Mouse (Mus musculus) myocyte (in vitro differentiated cells): ENCODE data around the gene Hemgn. TPM values are rescaled to one million over a fixed set of nuclear protein-coding genes. Genes with fewer than 3 reads are reported as not detected.

Experiments
- H3K27me3 ChIP-seq: one replicate; pipeline ENCODE4 v1.6.1; 2011; ENCODE audit not compliant: control insufficient read depth, insufficient read depth, insufficient read length
- H3K36me3 ChIP-seq: one replicate; pipeline ENCODE4 v1.6.1; 2011; ENCODE audit not compliant: control insufficient read depth, insufficient read depth
- H3K4me2 ChIP-seq: one replicate; pipeline ENCODE4 v1.6.1; 2011; ENCODE audit warnings: low read depth, control low read depth
- H3K4me3 ChIP-seq: one replicate; pipeline ENCODE4 v1.5.1; 2011; ENCODE audit warnings: mild to moderate bottlenecking, control low read depth, moderate library complexity
- H3K79me2 ChIP-seq: one replicate; pipeline ENCODE4 v1.6.1; 2011; ENCODE audit not compliant: control insufficient read depth, insufficient read depth
- H3ac ChIP-seq: one replicate; pipeline ENCODE4 v1.6.1; 2011; ENCODE audit not compliant: control insufficient read depth, insufficient read length
- CEBPB ChIP-seq: IDR thresholded peaks from 2 replicates; pipeline ENCODE4 v1.6.1; 2011; ENCODE audit warnings: mild to moderate bottlenecking, moderate library complexity; ENCODE audit not compliant: poor library complexity, insufficient read depth, severe bottlenecking
- E2F4 ChIP-seq: IDR thresholded peaks from one replicate; pipeline ENCODE4 v1.6.1; 2011; ENCODE audit warnings: mild to moderate bottlenecking, control low read depth, moderate library complexity; ENCODE audit not compliant: insufficient read depth
- MAX ChIP-seq: IDR thresholded peaks from one replicate; pipeline ENCODE4 v1.6.1; 2011; ENCODE audit warnings: low read depth, mild to moderate bottlenecking, control low read depth
- MYOD1 ChIP-seq, 3 experiments: IDR thresholded peaks; one replicate each; pipeline ENCODE4 v1.6.1; 2011; ENCODE audit warnings: control low read depth in 2 of 3, low read depth in 2 of 3, mild to moderate bottlenecking in 2 of 3, moderate library complexity in 1 of 3; ENCODE audit not compliant: insufficient read length in 2 of 3, control insufficient read depth in 1 of 3
- MYOG ChIP-seq, 3 experiments: IDR thresholded peaks; one replicate each; pipeline ENCODE4 v1.6.1; 2011; ENCODE audit warnings: control low read depth in 2 of 3, low read depth in 2 of 3, mild to moderate bottlenecking in 2 of 3; ENCODE audit not compliant: insufficient read length in 2 of 3, control insufficient read depth in 1 of 3, insufficient read depth in 1 of 3
- POLR2A ChIP-seq: IDR thresholded peaks from one replicate; pipeline ENCODE4 v1.6.1; 2011; ENCODE audit warnings: low read depth, mild to moderate bottlenecking, control low read depth, moderate library complexity; ENCODE audit not compliant: insufficient read length
- POLR2AphosphoS2 ChIP-seq: IDR thresholded peaks from one replicate; pipeline ENCODE4 v1.6.1; 2011; ENCODE audit warnings: low read depth, control low read depth; ENCODE audit not compliant: insufficient read length
- REST ChIP-seq: IDR thresholded peaks from one replicate; pipeline ENCODE4 v1.6.1; 2011; ENCODE audit warnings: mild to moderate bottlenecking, control low read depth, moderate library complexity; ENCODE audit not compliant: insufficient read depth, insufficient read length
- SRF ChIP-seq: IDR thresholded peaks from one replicate; pipeline ENCODE4 v1.6.1; 2011; ENCODE audit warnings: low read depth; ENCODE audit not compliant: control insufficient read depth, insufficient read length
- TCF12 ChIP-seq: IDR thresholded peaks from one replicate; pipeline ENCODE4 v1.6.1; 2011; ENCODE audit warnings: mild to moderate bottlenecking, control low read depth; ENCODE audit not compliant: poor library complexity, insufficient read depth, severe bottlenecking
- TCF3 ChIP-seq: IDR thresholded peaks from one replicate; pipeline ENCODE4 v1.6.1; 2011; ENCODE audit warnings: low read depth, control low read depth; ENCODE audit not compliant: insufficient read length
- USF1 ChIP-seq: IDR thresholded peaks from one replicate; pipeline ENCODE4 v1.6.1; 2011; ENCODE audit warnings: low read depth, mild to moderate bottlenecking, control low read depth, moderate library complexity
- polyA plus RNA-seq: library from polyadenylated mRNA; unstranded; fragments of >200 nt; fragmentation: generic; extraction: Trizol; gene quantifications from one replicate; pipeline ENCODE4 v1.2.1, GENCODE M21; 2012; ENCODE audit warnings: missing spikeins

Hemgn gene
- polyA plus RNA-seq, 1 experiment, result not detected

GRCm38 (mm10) chr4:46394388-46394787 is 18.9 kb downstream of the Hemgn start:
- no peaks in the 10 kb centered on the region for H3K79me2 ChIP-seq
- H3K4me3 ChIP-seq, result no peak overlapping the region
- no peak overlapping the region for H3K4me2 ChIP-seq
- no peak overlapping the region for H3ac ChIP-seq
- H3K36me3 ChIP-seq, result no peaks in the 10 kb centered on the region
- H3K27me3 ChIP-seq, result peaks cover 24% of the 10 kb centered on the region
- TF ChIP-seq POLR2A (no peak), E2F4 (no peak)

- Histone ChIP-seq H3K27me3 (no peaks in the 10 kb centered on the region), H3ac (no peak overlapping the region), H3K36me3 (no peaks in the 10 kb centered on the region), H3K4me3 (peak overlapping the region; percentile 73), H3K4me2 (peak overlapping the region; percentile 92), H3K79me2 (no peaks in the 10 kb centered on the region)
- TF ChIP-seq E2F4 (no peak), POLR2AphosphoS2 (peak; percentile 38)
These were observed 22.8 kb downstream of the Hemgn start for GRCm38 (mm10) chr4:46390390-46390970.

GRCm38 (mm10) chr4:46389612-46390341 is 23.5 kb downstream of the Hemgn start:
- H3K4me3 ChIP-seq, result peak overlapping the region; percentile 73
- peak overlapping the region; percentile 69 for H3ac ChIP-seq
- H3K27me3 ChIP-seq, result no peaks in the 10 kb centered on the region
- H3K36me3 ChIP-seq, result no peaks in the 10 kb centered on the region
- H3K4me2 ChIP-seq, result peak overlapping the region; percentile 92
- TF ChIP-seq POLR2AphosphoS2, result no peak
- TF ChIP-seq E2F4, result no peak
- no peak for TF ChIP-seq REST
- TF ChIP-seq TCF12, result no peak
- no peak for TF ChIP-seq TCF3
- TF ChIP-seq CEBPB, result no peak
- no peak for TF ChIP-seq POLR2A
- TF ChIP-seq SRF, result no peak
- TF ChIP-seq MAX, result no peak
- TF ChIP-seq USF1, result no peak
- no peaks in the 10 kb centered on the region for H3K79me2 ChIP-seq

- H3K27me3 ChIP-seq, result no peaks in the 10 kb centered on the region
- H3K4me2 ChIP-seq, result peak within 1 kb of the TSS; percentile 92
- no peaks in the 10 kb centered on the region for H3K79me2 ChIP-seq
- peak within 1 kb of the TSS; percentile 69 for H3ac ChIP-seq
- no peak for TF ChIP-seq TCF3
- TF ChIP-seq POLR2A, result peak; percentile 88
- TF ChIP-seq POLR2AphosphoS2, result peak; percentile 93
- TF ChIP-seq TCF12, result no peak
- TF ChIP-seq USF1, result peak; percentile 96
- peak; percentile 71 for TF ChIP-seq E2F4
- TF ChIP-seq SRF, result peak; percentile 48
- peak in 2 of 3 experiments; percentile 7 to 30 for TF ChIP-seq MYOD1 (IDR thresholded peaks at IDR 0.05; ENCODE audit: control insufficient read depth in 1 of 3, insufficient read length in 2 of 3, low read depth in 2 of 3)
- TF ChIP-seq MAX, result no peak
- no peak for TF ChIP-seq CEBPB
- peak in 2 of 3 experiments; percentile 33 to 58 for TF ChIP-seq MYOG (IDR thresholded peaks at IDR 0.05; ENCODE audit: control insufficient read depth in 1 of 3, insufficient read depth in 1 of 3, insufficient read length in 2 of 3, low read depth in 2 of 3)
- no peaks in the 10 kb centered on the region for H3K36me3 ChIP-seq
- H3K4me3 ChIP-seq, result peak within 1 kb of the TSS; percentile 73
These were observed 24.2 kb downstream of the Hemgn start, which contains the start of gene Trmo for GRCm38 (mm10) chr4:46389013-46389611. Gene Trmo (minus strand): TSS chr4:46389437.

GRCm38 (mm10) chr4:46388556-46388955 is 24.8 kb downstream of the Hemgn start:
- Histone ChIP-seq H3K4me3 (peak overlapping the region; percentile 73), H3K27me3 (no peaks in the 10 kb centered on the region), H3ac (peak overlapping the region; percentile 69), H3K79me2 (no peaks in the 10 kb centered on the region), H3K4me2 (peak overlapping the region; percentile 92), H3K36me3 (no peaks in the 10 kb centered on the region)
- TF ChIP-seq SRF, result no peak
- no peak for TF ChIP-seq CEBPB
- TF ChIP-seq USF1, result no peak
- no peak for TF ChIP-seq E2F4
- no peak for TF ChIP-seq POLR2A
- TF ChIP-seq POLR2AphosphoS2, result no peak
- TF ChIP-seq MYOG (IDR thresholded peaks at IDR 0.05; ENCODE audit: control insufficient read depth in 1 of 3, insufficient read depth in 1 of 3, insufficient read length in 2 of 3, low read depth in 2 of 3), result no peak
- no peak for TF ChIP-seq MAX
- no peak for TF ChIP-seq MYOD1 (IDR thresholded peaks at IDR 0.05; ENCODE audit: control insufficient read depth in 1 of 3, insufficient read length in 2 of 3, low read depth in 2 of 3)
- no peak for TF ChIP-seq REST
- TF ChIP-seq TCF3, result no peak
- no peak for TF ChIP-seq TCF12
